Mouse (Mus musculus) layer of hippocampus, postnatal 14 days (tissue): ENCODE data around the gene Cand1. TPM values are rescaled to one million over a fixed set of nuclear protein-coding genes. Genes with fewer than 3 reads are reported as not detected.

Experiments used
- total RNA-seq, 2 experiments: library from RNA; stranded (reverse); gene quantifications; 2 replicates each; pipeline ENCODE4 v1.2.3; 2021

Cand1 gene
- total RNA-seq, 2 experiments from 2014 or later = 136 to 141 TPM

Other genes starting within 250 kb of the Cand1 start
- gene Grip1, start 213.8 kb upstream of the Cand1 start, total RNA-seq = 10 to 100 TPM; 40.2 to 40.3 TPM